Mouse (Mus musculus) stomach, postnatal 0 days (tissue): ENCODE results near the gene Dnmt3b. TPM values are rescaled to one million over a fixed set of nuclear protein-coding genes. Genes with fewer than 3 reads are reported as not detected.

Experiments used
- ATAC-seq: fragments of 200-750 bp; cut with Nextera tagmentation; 2 replicates; pipeline ENCODE4 v1.8.0; 2017; ENCODE audit not compliant: low FRiP score, low TSS enrichment
- DNase-seq: peaks from one replicate; pipeline ENCODE4 v3.0.0-alpha.2; 2016; ENCODE audit warnings: low spot score
- H3K27ac ChIP-seq: fragments of 300-500 bp; sonication (generic); replicated peaks from 2 replicates; pipeline ENCODE4 v1.5.1; 2014; ENCODE audit warnings: mild to moderate bottlenecking, control low read depth
- H3K27me3 ChIP-seq: fragments of 300-500 bp; sonication (generic); 2 replicates; pipeline ENCODE4 v1.6.1; 2014; ENCODE audit warnings: low read length; ENCODE audit not compliant: control insufficient read depth, insufficient read depth
- H3K36me3 ChIP-seq: fragments of 300-500 bp; sonication (generic); 2 replicates; pipeline ENCODE4 v1.6.1; 2014; ENCODE audit warnings: low read length, mixed read lengths; ENCODE audit not compliant: control insufficient read depth, insufficient read depth
- H3K4me1 ChIP-seq: fragments of 300-500 bp; sonication (generic); replicated peaks from 2 replicates; pipeline ENCODE4 v1.6.1; 2014; ENCODE audit warnings: antibody characterized with exemption; ENCODE audit not compliant: control insufficient read depth, insufficient read depth
- H3K4me2 ChIP-seq: fragments of 300-500 bp; sonication (generic); replicated peaks from 2 replicates; pipeline ENCODE4 v1.6.1; 2014; ENCODE audit warnings: low read depth, mild to moderate bottlenecking, control low read depth, moderate library complexity
- H3K4me3 ChIP-seq: fragments of 300-500 bp; sonication (generic); 2 replicates; pipeline ENCODE4 v1.5.1; 2014; ENCODE audit warnings: low read depth, low read length, control low read depth
- H3K9ac ChIP-seq: fragments of 300-500 bp; sonication (generic); 2 replicates; pipeline ENCODE4 v1.6.1; 2014; ENCODE audit warnings: mild to moderate bottlenecking, low read length, control low read depth, mixed read lengths
- H3K9me3 ChIP-seq: fragments of 300-500 bp; sonication (generic); 2 replicates; pipeline ENCODE4 v1.6.1; 2016; ENCODE audit warnings: low read length; ENCODE audit not compliant: control insufficient read depth
- CTCF ChIP-seq: IDR thresholded peaks from 2 replicates; pipeline ENCODE4 v1.5.1; 2016; ENCODE audit warnings: antibody characterized with exemption, low read depth, mild to moderate bottlenecking, moderate library complexity
- EP300 ChIP-seq: optimal IDR thresholded peaks from 2 replicates; pipeline ENCODE3; 2016; ENCODE audit warnings: antibody characterized with exemption
- WGBS: fragments of 180-500 bp; shearing (Covaris S2); extraction: QIAGEN DNeasy Blood & Tissue Kit; methylation state at CpG from one replicate; pipeline ENCODE4 v1.1.7; 2014; 5-methylcytosine and 5-hydroxymethylcytosine counted together
- polyA plus RNA-seq: library from polyadenylated mRNA; unstranded; fragments of >200 nt; fragmentation: Nextera tagmentation; extraction: Ambion mirVana; gene quantifications from 2 replicates; pipeline ENCODE4 v1.2.1, GENCODE M21; 2015

Gene Dnmt3b
- polyA plus RNA-seq, 1 experiment from 2014 or later, result 3.0 TPM

GRCm38 (mm10) chr2:153607870-153608515, 41.3 kb upstream of the Dnmt3b start:
- Histone ChIP-seq H3K4me2 (no peak overlapping the region), H3K4me1 (peaks cover 8% of the 10 kb centered on the region; the same call in 1 of the 2 replicates), H3K36me3 (no peaks in the 10 kb centered on the region), H3K9me3 (no peaks in the 10 kb centered on the region), H3K4me3 (no peak overlapping the region), H3K9ac (no peak overlapping the region), H3K27ac (peak overlapping the region; percentile 1), H3K27me3 (no peaks in the 10 kb centered on the region)
- peak; percentile 63 for ATAC-seq
- TF ChIP-seq CTCF (no peak), EP300 (no peak)
- WGBS, result 60% methylated on average over 13 of the region's 13 CpGs
- peak; percentile 70 for DNase-seq

- H3K9me3 ChIP-seq, result no peaks in the 10 kb centered on the region
- no peaks in the 10 kb centered on the region for H3K36me3 ChIP-seq
- H3K4me1 ChIP-seq, result peaks cover 8% of the 10 kb centered on the region; the same call in 1 of the 2 replicates
- 86% methylated on average over 8 of the region's 8 CpGs for WGBS
- no peak overlapping the region; the same call in 1 of the 2 replicates for H3K27ac ChIP-seq
- H3K27me3 ChIP-seq, result no peaks in the 10 kb centered on the region
- H3K9ac ChIP-seq, result no peak overlapping the region
- no peak overlapping the region for H3K4me3 ChIP-seq
- no peak overlapping the region for H3K4me2 ChIP-seq
- TF ChIP-seq CTCF (no peak), EP300 (no peak)
- DNase-seq (no peak), ATAC-seq (no peak)
Observed at GRCm38 (mm10) chr2:153609058-153609457, 40.2 kb upstream of the Dnmt3b start.

- WGBS, result 15% methylated on average over 9 of the region's 9 CpGs
- no peak overlapping the region for H3K4me2 ChIP-seq
- TF ChIP-seq EP300 (no peak), CTCF (peak; percentile 96)
- DNase-seq (peak; percentile 92), ATAC-seq (peak; percentile 76)
- no peak overlapping the region for H3K9ac ChIP-seq
- no peaks in the 10 kb centered on the region for H3K9me3 ChIP-seq
- H3K36me3 ChIP-seq, result no peaks in the 10 kb centered on the region
- H3K4me1 ChIP-seq, result peaks cover 8% of the 10 kb centered on the region; the same call in 1 of the 2 replicates
- H3K27me3 ChIP-seq, result no peaks in the 10 kb centered on the region
- no peak overlapping the region; the same call in 1 of the 2 replicates for H3K27ac ChIP-seq
- no peak overlapping the region for H3K4me3 ChIP-seq
Observed at GRCm38 (mm10) chr2:153609548-153609947, 39.7 kb upstream of the Dnmt3b start.

- Histone ChIP-seq H3K27me3 (no peaks in the 10 kb centered on the region), H3K4me1 (peaks cover 8% of the 10 kb centered on the region; the same call in 1 of the 2 replicates), H3K9me3 (no peaks in the 10 kb centered on the region), H3K4me2 (no peak overlapping the region), H3K4me3 (no peak overlapping the region), H3K27ac (peak overlapping the region; percentile 46), H3K36me3 (no peaks in the 10 kb centered on the region), H3K9ac (no peak overlapping the region)
- TF ChIP-seq EP300, result no peak
- TF ChIP-seq CTCF, result peak; percentile 35
- ATAC-seq, result no peak
- peak; percentile 39 for DNase-seq
- WGBS, result 25% methylated on average over 14 of the region's 14 CpGs
Observed at GRCm38 (mm10) chr2:153610426-153611240, 38.6 kb upstream of the Dnmt3b start.

- Histone ChIP-seq H3K27me3 (no peaks in the 10 kb centered on the region), H3K4me1 (peaks cover 8% of the 10 kb centered on the region; the same call in 1 of the 2 replicates), H3K27ac (peak overlapping the region; percentile 46), H3K4me3 (no peak overlapping the region), H3K9me3 (no peaks in the 10 kb centered on the region), H3K4me2 (no peak overlapping the region), H3K36me3 (no peaks in the 10 kb centered on the region), H3K9ac (no peak overlapping the region)
- TF ChIP-seq CTCF (no peak), EP300 (no peak)
- ATAC-seq, result no peak
- no peak for DNase-seq
- 73% methylated on average over 7 of the region's 7 CpGs for WGBS
Observed at GRCm38 (mm10) chr2:153611241-153611630, 38.0 kb upstream of the Dnmt3b start.
